Mouse (Mus musculus) bone marrow, adult 2 months (tissue): ENCODE measurements around the gene Rasa4. TPM values are rescaled to one million over a fixed set of nuclear protein-coding genes. Genes with fewer than 3 reads are reported as not detected.
"Not testable (repeated sequence)": the region's sequence is repeated elsewhere in the genome, so short reads cannot be mapped to it uniquely, and the experiment has no call there.

Experiments used
- H3K27ac ChIP-seq: fragments of 200-500 bp; 2 replicates; pipeline ENCODE4 v1.5.1; 2012; ENCODE audit warnings: low read depth, mild to moderate bottlenecking, control low read depth, inconsistent platforms, low read length; ENCODE audit not compliant: control insufficient read depth, poor library complexity, insufficient read depth
- H3K4me1 ChIP-seq: fragments of 200-500 bp; 2 replicates; pipeline ENCODE4 v1.6.1; 2011; ENCODE audit warnings: low read length; ENCODE audit not compliant: control insufficient read depth, insufficient read depth
- H3K4me3 ChIP-seq: fragments of 200-500 bp; replicated peaks from 2 replicates; pipeline ENCODE3; 2011; ENCODE audit warnings: mild to moderate bottlenecking, low read depth, low read length, control low read depth; ENCODE audit not compliant: control insufficient read depth
- CTCF ChIP-seq: fragments of 200-500 bp; IDR thresholded peaks from 2 replicates; pipeline ENCODE4 v1.5.1; 2011; ENCODE audit warnings: low read length, control low read depth; ENCODE audit not compliant: control insufficient read depth, insufficient read depth
- POLR2A ChIP-seq: fragments of 200-500 bp; IDR thresholded peaks from 2 replicates; pipeline ENCODE4 v1.6.1; 2011; ENCODE audit warnings: low read depth, mild to moderate bottlenecking, control low read depth, low read length, borderline replicate concordance; ENCODE audit not compliant: control insufficient read depth
- WGBS: fragments of 180-500 bp; shearing (Covaris S2); methylation state at CpG from one replicate; pipeline ENCODE4 v1.1.7; 2018; 5-methylcytosine and 5-hydroxymethylcytosine counted together
- polyA plus RNA-seq: library from polyadenylated mRNA; stranded (reverse); fragments of >200 nt; gene quantifications from 2 replicates; pipeline ENCODE4 v1.2.4, GENCODE M21; 2011; ENCODE audit warnings: low replicate concordance; ENCODE audit not compliant: missing spikeins, insufficient read depth, insufficient read length

The Rasa4 gene
- polyA plus RNA-seq, 1 experiment: 31.3 TPM

- Histone ChIP-seq H3K4me1 (peaks cover 6% of the 10 kb centered on the region), H3K27ac (no peak overlapping the region), H3K4me3 (no peak overlapping the region)
- WGBS: 82% methylated on average over 8 of the region's 8 CpGs
- TF ChIP-seq POLR2A: no peak
- no peak for TF ChIP-seq CTCF
Observed at GRCm38 (mm10) chr5:136152365-136152764, 68.6 kb downstream of the Rasa4 start.

DNA sequence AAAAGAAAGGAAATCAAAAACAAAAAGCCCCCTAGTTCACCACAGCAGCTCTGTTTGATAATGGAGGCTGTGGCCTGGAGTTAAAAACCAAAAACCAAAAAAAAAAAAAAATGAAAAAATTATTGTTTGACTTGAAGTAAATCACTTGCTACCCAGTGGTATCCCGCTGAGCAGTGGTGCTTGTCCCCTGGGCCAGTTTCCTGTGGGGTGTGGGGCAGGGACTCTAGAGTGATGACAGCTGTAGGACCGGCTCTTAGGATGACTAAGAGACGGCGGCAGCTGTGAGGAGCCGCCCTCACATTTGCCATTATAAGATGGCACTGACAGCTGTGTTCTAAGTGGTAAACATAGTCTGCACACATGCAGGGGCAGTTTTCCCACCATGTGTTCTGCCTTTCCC lies 71.7 kb downstream of the Rasa4 start:
- Histone ChIP-seq H3K27ac (no peak overlapping the region), H3K4me3 (no peak overlapping the region), H3K4me1 (no peaks in the 10 kb centered on the region; the same call in 1 of the 2 replicates)
- WGBS: 70% methylated on average over 5 of the region's 5 CpGs
- TF ChIP-seq POLR2A: no peak
- no peak for TF ChIP-seq CTCF

GRCm38 (mm10) chr5:136160084-136160483 lies 76.4 kb downstream of the Rasa4 start:
- WGBS: 94% methylated on average over 11 of the region's 12 CpGs
- H3K27ac ChIP-seq: not testable (repeated sequence)

More at GRCm38 (mm10) chr5:136160084-136160483, 76.4 kb downstream of the Rasa4 start:
- H3K4me1 ChIP-seq, H3K4me3 ChIP-seq: not testable (repeated sequence)

Other genes starting within 250 kb of the Rasa4 start
- 1.5 and 71.0 TPM in 2 replicates for gene Hspb1, start 196.0 kb upstream of the Rasa4 start, polyA plus RNA-seq
- gene Ywhag, start 149.3 kb upstream of the Rasa4 start, polyA plus RNA-seq: 26.9 and 58.1 TPM in 2 replicates
- gene Ssc4d, start 109.4 kb upstream of the Rasa4 start, polyA plus RNA-seq: 1.1 and 4.0 TPM in 2 replicates
- gene Zp3, start 103.8 kb upstream of the Rasa4 start, polyA plus RNA-seq: not detected in 2 replicates
- 6.9 and 9.3 TPM in 2 replicates for gene Dtx2, start 89.1 kb upstream of the Rasa4 start, polyA plus RNA-seq
- not detected in 2 replicates for gene Upk3b, start 45.4 kb upstream of the Rasa4 start, polyA plus RNA-seq
- not detected in 2 replicates for gene Upk3bl, start 29.4 kb upstream of the Rasa4 start, polyA plus RNA-seq
- 54.8 and 82.1 TPM in 2 replicates for gene Polr2j, start 32.7 kb downstream of the Rasa4 start, polyA plus RNA-seq
- 41.9 and 61.5 TPM in 2 replicates for gene Lrwd1, start 52.2 kb downstream of the Rasa4 start, polyA plus RNA-seq
- 8.8 and 14.2 TPM in 2 replicates for gene Alkbh4, start 52.2 kb downstream of the Rasa4 start, polyA plus RNA-seq
- 13.1 and 33.3 TPM in 2 replicates for gene Orai2, start 86.8 kb downstream of the Rasa4 start, polyA plus RNA-seq
- 40.9 and 47.7 TPM in 2 replicates for gene Prkrip1, start 115.0 kb downstream of the Rasa4 start, polyA plus RNA-seq
- 5.1 and 6.3 TPM in 2 replicates for gene Sh2b2, start 162.6 kb downstream of the Rasa4 start, polyA plus RNA-seq